Mouse (Mus musculus) G1E (cell line): ENCODE measurements at regions not wholly inside any gene's neighbourhood (a gene's known extent, or its start where the extent isn't known, plus 50 kb on each side); places are given as distances from the start of the nearest gene placed in this dataset.

Experiments
- CTCF ChIP-seq: IDR thresholded peaks from 2 replicates; pipeline ENCODE4 v1.5.1; 2012; ENCODE audit warnings: low read depth, low read length, inconsistent platforms, mixed read lengths
- TAL1 ChIP-seq: conservative IDR thresholded peaks from 2 replicates; pipeline ENCODE4 v1.6.1; 2012; ENCODE audit warnings: low read depth, low read length, inconsistent platforms, mixed read lengths

- TF ChIP-seq CTCF (peak; percentile 25; the same call in 1 of the 2 replicates), TAL1 (no peak)
Measured at GRCm38 (mm10) chr1:51600425-51600824, 122.2 kb upstream of the Nabp1 start.
